Mouse (Mus musculus): ENCODE data around the gene Pum2.
A peak's percentile ranks its signal among the peaks of the same experiment; 100 is the strongest.
"Not testable (repeated sequence)": the region's sequence is repeated elsewhere in the genome, so short reads cannot be mapped to it uniquely, and the experiment has no call there.

Gene Pum2

DNA sequence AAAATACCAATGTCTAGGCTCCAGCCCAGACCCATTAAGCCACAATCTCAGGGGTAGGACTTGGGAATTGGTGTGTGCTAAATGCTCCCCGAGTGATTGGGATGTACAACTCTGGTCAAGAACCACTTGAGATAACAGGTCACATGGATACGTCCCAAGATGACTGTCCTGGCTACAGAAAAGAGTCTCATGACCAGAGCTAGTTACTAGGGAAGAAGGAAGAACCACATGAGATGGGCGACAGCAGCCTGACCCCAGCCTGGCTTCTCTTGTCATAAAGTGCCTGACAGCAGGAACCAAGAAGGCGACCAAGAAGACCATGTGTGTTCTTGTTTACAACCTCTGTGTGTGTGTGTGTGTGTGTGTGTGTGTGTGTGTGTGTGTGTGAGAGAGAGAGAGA, 4.5 kb upstream of the Pum2 start:
- no peak for DNase-seq (ENCODE audit: low spot score)

DNA sequence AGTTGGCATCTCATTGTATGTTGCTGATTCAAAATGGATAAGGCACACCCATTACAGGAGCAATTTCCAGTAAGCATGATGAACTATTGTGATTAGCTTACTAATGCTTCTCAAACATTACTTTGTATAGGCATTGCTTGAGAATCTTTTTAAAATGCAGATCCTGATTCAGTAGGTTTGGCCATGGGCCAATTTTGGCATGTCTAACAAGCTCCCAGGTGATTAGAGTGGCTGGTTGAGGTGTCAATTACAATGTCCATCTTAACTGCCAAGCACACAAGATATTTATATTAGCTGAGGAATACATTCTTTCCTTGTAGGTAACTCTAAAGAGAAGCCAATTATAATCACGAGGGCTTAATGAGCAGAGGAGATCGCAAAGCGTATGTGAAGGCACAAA, 4.1 kb upstream of the Pum2 start:
- DNase-seq (ENCODE audit: low spot score): no peak

DNA sequence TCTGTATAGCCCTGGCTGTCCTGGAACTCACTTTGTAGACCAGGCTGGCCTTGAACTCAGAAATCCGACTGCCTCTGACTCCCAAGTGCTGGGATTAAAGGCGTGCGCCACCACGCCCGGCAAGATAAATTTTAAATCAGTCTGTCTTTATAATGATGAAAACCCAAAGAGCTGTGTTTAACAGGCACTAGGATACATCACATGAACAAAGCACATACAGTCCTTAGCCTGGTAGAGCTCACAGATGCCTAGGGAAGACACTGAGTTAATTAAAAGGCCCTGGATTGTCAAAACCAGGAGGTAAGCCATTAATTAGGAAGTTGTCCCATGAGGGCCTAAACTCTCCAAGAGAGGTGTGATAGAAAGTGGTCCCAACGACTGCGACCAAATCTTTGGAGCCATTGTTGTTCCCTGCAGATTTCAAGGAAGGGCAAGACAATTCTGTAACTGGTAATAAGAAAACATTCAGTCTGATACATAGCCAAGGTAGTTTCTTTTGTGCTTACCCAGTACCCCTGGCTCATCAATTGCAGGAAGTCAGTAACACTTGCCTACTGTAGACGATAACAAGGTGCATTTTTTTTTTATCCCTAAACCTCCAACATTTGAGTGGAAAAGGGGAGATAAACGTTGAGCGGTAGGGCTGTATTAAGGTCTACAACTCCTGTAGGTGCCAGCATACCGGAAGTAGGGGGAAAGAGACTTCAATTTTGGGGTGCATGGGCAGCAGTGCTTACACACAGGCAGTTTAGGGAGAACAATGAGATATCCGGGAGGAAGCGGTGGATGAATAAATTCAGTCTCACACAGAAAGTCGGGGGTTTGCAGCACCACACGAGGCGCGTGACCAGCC, 587 bp upstream of the Pum2 start:
- DNase-seq (ENCODE audit: low spot score): no peak

DNA sequence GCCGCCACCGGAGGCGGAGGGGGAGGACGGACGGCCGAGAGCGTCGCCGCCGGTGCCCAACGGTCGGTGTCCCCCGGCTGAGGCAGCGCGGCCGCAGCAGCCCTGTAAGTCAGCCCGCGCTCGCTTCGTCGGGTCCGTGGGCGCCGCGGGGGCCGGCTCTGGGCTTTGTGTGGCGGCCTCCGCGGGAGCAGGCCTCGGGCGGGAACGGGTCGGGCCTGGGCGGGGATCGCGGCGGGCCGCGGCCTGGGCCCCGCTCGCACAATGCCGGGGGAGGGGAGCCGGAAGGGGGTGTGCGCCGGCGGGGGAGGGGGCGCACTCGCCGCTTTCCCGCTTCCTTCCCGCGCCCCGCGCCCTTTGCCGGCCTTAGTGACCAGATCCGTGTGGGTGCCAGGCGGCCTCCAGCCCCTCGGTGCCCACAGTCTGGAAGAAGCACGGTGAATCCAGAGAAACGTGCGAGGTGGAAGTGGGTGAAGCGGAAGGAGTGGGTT, 487 bp downstream of the Pum2 start:
- peak; percentile 37 for DNase-seq (ENCODE audit: low spot score)

DNA sequence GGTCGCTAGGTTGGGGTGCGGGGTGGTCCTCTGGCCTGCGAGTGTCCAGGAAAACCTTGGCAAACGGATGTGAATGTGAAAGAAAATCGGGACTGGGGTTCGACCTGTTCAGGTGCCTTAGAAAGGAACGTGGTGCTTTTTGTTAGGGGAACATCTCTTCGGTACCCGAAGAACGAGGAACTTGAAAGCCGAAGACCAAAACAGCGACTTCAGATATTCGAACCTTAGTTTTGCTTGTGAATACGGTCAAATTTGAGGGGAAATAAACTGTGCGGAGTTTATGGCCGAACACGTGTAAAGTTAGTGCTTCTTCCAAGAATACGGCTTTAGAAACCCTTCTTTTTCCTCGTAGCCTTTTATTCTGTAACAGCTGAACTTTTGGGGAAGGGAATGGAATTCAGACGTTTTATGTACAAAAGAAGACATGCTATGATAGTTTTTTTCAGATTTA, 982 bp downstream of the Pum2 start:
- no peak for DNase-seq (ENCODE audit: low spot score)

DNA sequence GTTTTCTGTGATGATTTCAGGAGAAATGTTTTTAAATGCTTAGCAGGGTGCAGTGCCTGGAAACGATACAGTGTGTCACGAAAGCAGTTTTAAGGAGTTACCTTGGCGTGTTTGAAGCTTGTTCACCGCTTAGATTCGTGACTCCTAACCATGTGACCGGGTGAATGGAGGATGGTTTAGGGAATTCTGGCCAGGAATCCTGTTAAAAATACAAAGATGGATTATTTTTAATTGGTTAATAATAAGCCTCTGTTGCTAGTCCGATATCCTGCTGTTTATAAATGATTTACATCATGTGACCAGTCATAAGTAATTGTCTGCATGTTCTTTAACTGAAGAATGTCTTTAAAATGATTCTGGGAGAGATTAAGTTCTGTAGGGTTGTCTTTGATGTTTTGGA, 1.4 kb downstream of the Pum2 start:
- DNase-seq (ENCODE audit: low spot score): no peak

DNA sequence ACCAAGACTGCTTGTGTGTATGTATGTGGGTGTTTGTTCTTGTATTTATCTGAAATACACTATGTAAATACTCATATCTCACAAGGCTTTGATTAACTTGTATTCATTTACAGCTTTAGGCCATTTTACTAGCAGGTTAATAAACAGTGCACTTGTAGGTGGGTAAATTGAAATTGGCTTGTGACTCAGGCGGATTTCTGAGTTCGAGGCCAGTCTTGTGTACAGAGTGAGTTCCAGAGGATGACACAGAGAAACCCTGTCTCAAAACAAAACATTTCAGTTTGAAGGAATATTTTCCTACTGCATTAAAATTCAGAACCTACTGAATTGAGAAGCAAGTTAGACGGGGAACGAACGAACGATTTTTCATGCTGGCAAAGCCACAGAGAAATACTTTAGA, 2.4 kb downstream of the Pum2 start:
- DNase-seq (ENCODE audit: low spot score): no peak

DNA sequence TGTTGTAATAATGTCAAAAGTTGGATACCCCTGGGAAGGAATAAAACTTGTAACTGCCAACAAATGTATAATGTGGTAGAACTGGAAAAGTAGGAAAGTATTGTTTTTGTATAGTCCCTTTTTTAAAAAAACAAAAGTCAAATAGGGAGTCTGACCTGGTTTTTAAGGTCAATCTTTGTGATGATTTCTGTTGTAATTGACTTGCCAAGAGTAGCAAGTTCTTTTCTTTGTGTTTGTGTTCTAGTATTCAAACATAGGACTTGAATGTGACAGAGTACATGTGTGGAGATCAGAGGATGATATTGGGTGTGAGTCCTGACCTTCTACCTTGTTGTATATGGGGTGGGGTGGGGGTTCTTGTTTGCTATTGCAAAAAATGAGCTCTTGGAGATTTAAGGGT, 4.0 kb downstream of the Pum2 start:
- DNase-seq (ENCODE audit: low spot score): no peak

DNA sequence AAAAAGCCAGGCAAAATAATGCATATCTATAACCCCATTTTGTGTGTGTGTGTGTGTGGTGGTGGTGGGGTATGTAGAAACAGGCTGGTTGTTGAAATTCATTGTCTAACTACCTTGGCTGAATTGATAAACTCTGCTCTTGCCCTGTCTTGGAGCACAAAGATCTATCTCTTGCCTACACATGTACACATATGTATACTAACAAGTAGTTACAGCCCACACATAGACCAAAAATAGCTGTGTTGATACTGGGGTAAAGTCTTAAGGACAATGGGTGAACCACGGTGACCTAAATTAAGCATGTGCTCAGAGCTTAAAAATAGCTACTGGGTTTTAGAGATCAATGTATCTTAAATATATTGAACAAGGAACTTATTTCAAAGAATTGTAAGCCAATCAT, 10.3 kb downstream of the Pum2 start:
- no peak for DNase-seq (ENCODE audit: low spot score)

DNA sequence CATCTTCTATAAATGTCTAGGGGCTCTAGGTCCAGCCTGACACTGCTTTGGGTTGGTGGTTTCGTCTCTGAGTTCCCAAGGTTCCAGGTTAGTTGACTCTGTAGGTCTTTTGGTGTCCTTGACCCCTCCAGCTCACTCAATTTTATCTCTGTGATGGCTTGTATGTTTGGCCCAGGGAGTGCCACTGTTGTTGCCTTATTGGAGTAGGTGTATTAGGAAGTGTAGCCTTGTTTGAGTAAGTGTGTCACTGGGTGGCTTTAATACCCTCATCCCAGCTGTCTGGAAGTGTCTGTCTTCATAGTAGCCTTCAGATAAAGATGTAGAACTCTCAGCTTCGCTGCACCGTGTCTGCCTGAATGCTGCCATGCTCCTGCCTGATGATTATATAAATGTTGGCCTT, 11.1 kb downstream of the Pum2 start:
- DNase-seq (ENCODE audit: low spot score): no peak

DNA sequence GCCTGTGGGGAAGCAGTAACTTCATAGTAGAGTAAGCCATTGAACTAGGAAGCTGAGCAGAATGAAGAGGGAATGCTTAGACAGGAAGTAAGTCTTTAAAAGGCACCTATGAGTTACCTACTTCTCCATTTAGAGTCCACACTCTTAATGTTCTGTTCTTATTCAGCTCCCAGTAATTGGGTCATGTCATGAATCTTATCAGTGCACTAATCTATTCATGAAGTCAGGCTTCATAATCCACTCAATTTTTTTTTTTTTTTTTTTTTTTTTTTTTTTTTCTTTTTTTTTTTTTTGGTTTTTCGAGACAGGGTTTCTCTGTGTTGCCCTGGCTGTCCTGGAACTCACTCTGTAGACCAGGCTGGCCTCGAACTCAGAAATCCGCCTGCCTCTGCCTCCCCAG, 15.9 kb downstream of the Pum2 start:
- not testable (repeated sequence) for DNase-seq (ENCODE audit: low spot score)

DNA sequence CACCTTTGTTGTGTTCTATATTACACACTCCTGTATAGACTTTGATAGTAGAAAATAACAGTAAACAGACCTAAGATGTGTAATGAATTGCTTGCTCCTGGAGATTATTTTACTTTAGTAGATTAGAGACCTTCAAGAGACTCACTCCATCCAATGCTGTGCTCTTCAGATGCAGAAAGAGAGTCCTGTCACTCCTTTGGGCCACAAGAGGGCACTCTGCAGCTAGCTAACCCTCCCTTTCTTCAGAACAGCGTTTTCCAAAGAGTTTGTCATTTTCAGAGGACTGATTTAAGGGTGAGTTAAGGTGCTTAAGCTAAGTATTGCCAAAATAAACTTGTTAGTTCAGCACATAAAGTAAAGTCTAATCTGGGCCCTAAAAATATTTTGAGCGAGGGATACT, 25.0 kb downstream of the Pum2 start:
- DNase-seq (ENCODE audit: low spot score): no peak

DNA sequence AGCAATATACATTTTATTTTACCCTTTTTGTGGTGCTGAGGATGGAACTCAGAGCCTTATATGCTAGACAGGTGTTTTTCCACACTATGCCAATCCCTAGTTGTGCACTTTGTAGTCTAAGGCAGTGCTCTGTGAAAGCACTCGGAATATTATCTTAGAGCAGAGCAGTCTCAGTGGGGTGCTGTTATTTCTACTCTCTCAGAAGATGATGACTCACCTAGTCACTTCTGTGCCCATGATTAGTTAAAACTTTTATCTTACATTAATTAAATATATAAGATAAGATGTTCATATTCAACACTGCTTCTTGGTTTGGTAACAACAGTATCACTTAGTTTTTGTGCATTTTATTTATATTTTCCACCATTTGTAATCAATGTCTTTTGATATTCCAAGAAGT, 30.1 kb downstream of the Pum2 start:
- DNase-seq (ENCODE audit: low spot score): no peak

DNA sequence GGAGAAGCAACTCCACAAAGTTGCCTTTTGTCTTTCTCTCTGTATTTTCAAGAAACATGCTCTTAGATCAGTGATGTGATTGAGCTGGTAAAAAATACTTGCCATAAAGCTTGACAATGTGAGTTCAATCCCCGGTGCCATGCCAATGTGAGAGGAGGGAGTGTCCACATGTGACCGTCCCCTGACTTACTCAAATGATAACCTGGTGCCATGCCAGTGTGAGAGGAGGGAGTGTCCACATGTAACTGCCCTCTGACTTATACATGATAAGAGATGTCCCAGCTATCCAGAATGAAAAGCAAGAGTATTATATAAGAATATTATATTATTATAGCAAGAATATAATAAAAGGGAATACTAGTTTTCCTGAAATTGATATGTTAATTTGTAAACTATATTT, 34.9 kb downstream of the Pum2 start:
- no peak for DNase-seq (ENCODE audit: low spot score)

DNA sequence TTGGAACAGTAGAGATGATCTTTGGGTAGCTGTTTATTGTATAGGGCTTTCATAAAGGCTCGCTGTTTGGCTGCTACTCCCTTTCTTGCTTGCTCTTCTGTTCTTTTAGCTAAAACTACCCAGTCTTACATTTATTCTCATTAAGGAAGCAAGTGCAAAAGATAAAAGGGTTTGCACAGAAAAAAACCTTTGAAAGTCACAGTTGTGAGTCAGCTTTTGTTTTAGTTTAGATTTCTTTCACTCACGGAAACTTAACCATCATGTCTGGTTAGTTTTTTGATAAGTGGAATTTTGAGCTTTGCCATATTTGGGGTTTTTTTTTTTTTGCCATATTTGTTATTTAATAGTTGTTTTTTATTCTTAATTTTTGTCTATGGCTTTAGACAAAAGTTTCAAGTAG, 38.7 kb downstream of the Pum2 start:
- no peak for DNase-seq (ENCODE audit: low spot score)

DNA sequence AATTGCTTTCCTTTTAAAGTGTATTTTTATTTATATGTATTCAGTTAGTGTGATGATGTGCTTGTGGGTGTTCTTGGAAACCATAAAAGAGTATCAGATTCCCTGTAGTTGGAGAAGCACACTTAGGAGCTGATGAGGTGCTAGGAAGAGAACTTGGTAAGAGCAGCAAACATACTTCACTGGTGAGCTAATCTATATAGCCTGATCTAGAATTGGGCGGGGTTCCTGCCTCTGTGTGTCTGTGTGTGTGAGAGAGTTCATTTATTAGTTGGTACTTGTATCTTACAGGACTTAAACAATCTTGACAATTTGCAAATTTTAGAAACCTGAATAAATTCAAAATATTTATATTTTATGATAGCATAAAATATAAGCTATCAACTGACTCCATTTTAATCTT, 42.2 kb downstream of the Pum2 start:
- no peak for DNase-seq (ENCODE audit: low spot score)

DNA sequence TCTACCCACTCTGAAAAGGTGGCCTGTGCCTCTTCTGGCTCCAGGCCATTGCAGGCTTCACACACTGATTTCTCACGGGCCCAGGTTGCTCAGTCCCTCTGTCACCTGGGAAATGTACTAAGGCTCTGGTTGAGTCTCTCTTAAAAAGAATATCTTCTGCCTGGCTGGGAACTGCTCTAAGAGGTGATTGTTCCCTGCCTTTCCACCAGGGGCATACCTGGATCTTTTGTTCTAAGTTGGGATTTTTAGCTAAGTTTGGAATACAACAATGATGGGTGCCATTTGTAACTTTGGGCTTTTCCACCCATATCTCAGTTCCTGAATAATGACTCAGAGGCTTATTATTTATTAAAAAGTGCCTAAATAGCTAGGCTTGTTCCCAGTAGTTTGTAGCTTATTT, 53.0 kb downstream of the Pum2 start:
- no peak for DNase-seq (ENCODE audit: low spot score)

DNA sequence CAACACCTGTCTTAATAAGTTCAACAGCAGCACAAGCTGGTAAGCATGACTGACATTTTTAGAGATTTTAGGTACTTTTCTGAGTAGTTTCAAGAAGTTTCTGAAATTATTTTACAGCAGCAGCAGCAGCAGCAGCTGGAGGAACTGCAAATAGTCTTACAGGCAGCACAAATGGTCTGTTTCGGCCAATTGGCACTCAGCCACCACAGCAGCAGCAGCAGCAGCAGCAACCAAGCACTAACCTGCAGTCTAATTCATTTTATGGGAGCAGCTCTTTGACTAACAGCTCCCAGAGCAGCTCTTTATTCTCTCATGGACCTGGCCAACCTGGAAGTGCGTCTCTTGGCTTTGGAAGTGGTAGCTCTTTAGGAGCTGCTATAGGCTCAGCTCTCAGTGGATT, 54.8 kb downstream of the Pum2 start:
- no peak for DNase-seq (ENCODE audit: low spot score)

DNA sequence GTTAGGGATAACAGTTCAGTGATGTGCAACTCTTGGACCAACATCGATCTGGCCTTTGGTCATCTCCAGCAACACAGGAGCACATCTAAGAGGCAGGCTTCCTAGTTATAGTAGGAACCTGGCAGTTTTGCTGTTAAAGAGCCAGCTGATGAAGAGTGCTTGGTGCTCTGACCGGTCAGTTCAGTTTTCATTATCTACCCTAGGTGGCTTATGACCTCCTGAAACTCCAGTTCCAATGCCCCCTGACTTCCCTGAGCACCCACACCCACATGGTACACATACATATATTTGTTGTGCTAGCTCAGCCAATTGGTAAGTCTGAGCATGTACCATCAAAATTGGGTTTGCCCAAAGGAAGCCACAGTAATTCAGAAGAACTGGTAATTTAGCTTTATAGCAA, 79.7 kb downstream of the Pum2 start:
- DNase-seq (ENCODE audit: low spot score): no peak

DNA sequence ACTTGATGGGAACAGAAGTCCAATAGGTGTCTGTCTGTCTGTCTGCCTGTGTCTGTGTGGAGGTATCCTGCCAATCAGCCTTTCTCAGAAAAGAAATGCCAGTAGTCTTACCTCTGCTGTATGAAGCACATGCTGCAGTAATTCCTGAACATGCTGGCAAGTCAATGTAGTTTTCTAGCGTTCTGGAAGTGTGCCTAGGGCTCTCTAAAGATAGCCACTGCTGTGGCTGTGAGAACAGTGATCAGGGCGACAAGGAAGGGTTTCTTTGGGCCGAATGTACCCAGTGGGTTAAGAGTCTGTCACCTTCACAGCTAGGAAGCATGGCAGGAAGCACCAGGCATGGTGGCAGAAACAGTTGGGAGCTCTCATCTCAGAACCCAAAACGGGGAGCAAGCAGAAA, 80.2 kb downstream of the Pum2 start:
- DNase-seq (ENCODE audit: low spot score): no peak

DNA sequence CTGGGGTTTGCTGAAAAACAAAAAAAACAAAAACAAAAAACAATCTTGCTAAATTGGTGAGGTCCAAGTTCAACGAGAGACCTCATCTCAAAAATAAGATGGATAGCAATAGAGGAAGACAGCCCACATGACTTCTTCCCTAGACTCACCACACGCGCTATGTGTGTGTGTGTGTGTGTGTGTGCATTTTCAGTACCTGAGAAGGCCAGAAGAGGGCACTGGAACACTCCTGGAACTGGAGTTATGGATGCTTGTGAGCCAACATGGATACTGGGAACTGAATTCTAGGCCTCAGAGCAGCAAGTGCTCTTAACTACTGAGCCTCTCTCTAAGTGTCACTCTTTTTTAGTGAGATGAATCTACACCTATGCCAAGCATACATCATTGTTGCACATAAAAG, 84.1 kb downstream of the Pum2 start:
- DNase-seq (ENCODE audit: low spot score): no peak

DNA sequence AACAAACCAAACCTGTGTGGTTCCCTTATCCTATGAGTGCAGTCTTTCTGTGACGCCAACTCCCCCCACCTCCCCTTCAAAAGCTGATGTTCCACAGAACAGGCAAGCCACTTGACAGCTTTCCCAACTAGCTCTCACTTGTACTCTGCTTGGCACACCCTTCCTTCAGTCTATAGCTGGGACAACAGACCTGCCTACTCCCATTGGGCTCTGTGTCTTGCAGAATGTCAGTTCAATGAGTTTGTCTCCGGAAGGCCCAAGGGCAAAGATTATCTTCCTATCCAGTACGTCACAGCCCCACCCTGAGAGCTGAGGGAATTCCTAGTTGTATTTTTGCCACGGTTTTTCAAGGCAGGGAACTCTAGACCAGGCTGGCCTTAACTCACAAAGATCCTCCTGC, 85.2 kb downstream of the Pum2 start:
- no peak for DNase-seq (ENCODE audit: low spot score)

DNA sequence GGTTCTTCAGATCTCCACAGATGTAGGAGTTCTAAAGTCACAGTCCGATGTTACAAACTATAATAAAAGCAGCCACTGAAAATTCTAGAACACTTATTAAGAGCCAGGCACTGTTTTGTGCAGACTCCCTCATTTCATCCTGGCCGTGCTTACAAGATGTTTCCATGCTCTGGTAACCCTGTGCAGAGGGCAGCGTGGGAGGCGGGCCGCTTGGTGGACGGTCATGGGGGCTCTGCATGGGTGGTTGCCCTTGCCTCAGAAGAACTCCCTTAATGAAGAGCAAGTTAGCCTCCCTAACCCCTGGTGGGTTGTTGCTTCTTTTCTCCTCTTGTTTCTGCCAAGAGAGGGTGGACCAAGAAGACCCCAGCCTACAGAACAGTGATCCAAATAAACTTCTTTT, 85.8 kb downstream of the Pum2 start:
- no peak for DNase-seq (ENCODE audit: low spot score)

DNA sequence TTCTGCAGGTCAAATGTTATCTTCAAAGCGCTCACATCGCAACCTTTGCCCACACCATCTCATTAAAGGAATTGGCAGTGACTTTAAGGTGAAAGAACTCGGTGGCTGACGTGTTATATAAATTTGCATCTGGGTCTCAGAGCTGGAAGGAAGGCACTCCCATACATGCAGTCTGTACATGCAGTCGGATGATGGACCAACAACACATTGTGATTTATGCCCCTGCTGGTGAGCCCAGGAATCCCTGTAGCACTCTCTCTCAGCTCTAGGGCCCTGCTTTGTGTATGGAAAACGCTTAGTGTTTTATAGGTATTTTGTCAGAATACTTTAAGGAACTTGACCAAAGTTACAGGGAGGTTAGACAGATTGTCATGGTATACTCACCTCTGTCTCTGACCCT, 86.6 kb downstream of the Pum2 start:
- DNase-seq (ENCODE audit: low spot score): no peak
